Comparison of ENCODE assay signal across 12 mouse cellular contexts in genomic region chr4:49251262-49251661, GRCm38 (mm10).
DNase-seq lines count a peak whose midpoint lies in the region; ATAC-seq and TF ChIP-seq lines count a peak whose summit lies in the region.
"Had no signal": no experiment of that assay in that cellular context is flagged by ENCODE, and none has a peak within 500 bp of the region (broad histone marks: within the 10 kb centered on the region; RNA-seq: fewer than 3 reads in every experiment).

No protein-coding gene starts in this region.

- no peak overlapping the region for H3K9ac ChIP-seq in lung, postnatal 0 days (replicated peaks; ENCODE audit: low read depth)
- H3K9ac ChIP-seq: heart, embryonic 15.5 days; liver, embryonic 15.5 days had no signal

- no peak for TF ChIP-seq EP300 in lung, postnatal 0 days (IDR thresholded peaks at IDR 0.05)

- no peak overlapping the region for H3K4me2 ChIP-seq in lung, postnatal 0 days (replicated peaks; ENCODE audit: low read depth, low read length)
- H3K4me2 ChIP-seq: heart, embryonic 15.5 days; liver, embryonic 15.5 days had no signal

- no peak overlapping the region for H3K27ac ChIP-seq in lung, postnatal 0 days (ENCODE audit: low read length)
- H3K27ac ChIP-seq: heart, embryonic 15.5 days; liver, embryonic 15.5 days had no signal

- ATAC-seq in lung, postnatal 0 days, result no peak

- peak; percentile 53 for TF ChIP-seq CTCF in lung, postnatal 0 days (IDR thresholded peaks at IDR 0.05)

- H3K9me3 ChIP-seq in lung, postnatal 0 days (ENCODE audit: low read length), result no peaks in the 10 kb centered on the region
- H3K9me3 ChIP-seq: G1E; heart, embryonic 15.5 days; liver, embryonic 15.5 days had no signal

- no peaks in the 10 kb centered on the region for H3K4me1 ChIP-seq in lung, postnatal 0 days (ENCODE audit: insufficient read depth, low read depth, low read length)
- H3K4me1 ChIP-seq: heart, embryonic 15.5 days; liver, embryonic 15.5 days had no signal

- DNase-seq in frontal cortex, postnatal 36 days (ENCODE audit: low spot score in 2 of 2), result peak; percentile 22 to 34
- no peak for DNase-seq in frontal cortex, postnatal 25 days (ENCODE audit: low spot score in 2 of 2)
- DNase-seq in lung, postnatal 0 days (ENCODE audit: low spot score), result peak; percentile 28
- DNase-seq in lung, postnatal 14 days, result no peak
- peak; percentile 1 for DNase-seq in forelimb bud, embryonic 11.5 days (ENCODE audit: low read depth, low spot score)
- peak; percentile 55 for DNase-seq in retina, embryonic 14.5 days (ENCODE audit: low spot score)
- no peak for DNase-seq in urinary bladder, postnatal 14 days (ENCODE audit: low spot score)
- DNase-seq in adrenal gland, postnatal 14 days, result no peak
- DNase-seq: cerebellum, adult 8-10 months had no signal

- 16% methylated on average over 3 of the region's 3 CpGs for WGBS in lung, postnatal 0 days

- H3K27me3 ChIP-seq in lung, postnatal 0 days (replicated peaks; ENCODE audit: insufficient read depth, low read length), result no peaks in the 10 kb centered on the region
- H3K27me3 ChIP-seq: heart, embryonic 15.5 days; liver, embryonic 15.5 days had no signal

- H3K36me3 ChIP-seq in lung, postnatal 0 days (ENCODE audit: insufficient read depth, low read length), result no peaks in the 10 kb centered on the region
- H3K36me3 ChIP-seq: G1E; heart, embryonic 15.5 days; liver, embryonic 15.5 days had no signal

- H3K4me3 ChIP-seq in lung, postnatal 0 days (ENCODE audit: low read depth, low read length), result no peak overlapping the region
- H3K4me3 ChIP-seq: heart, embryonic 15.5 days; liver, embryonic 15.5 days had no signal

Comparison
In these comparisons a context has a peak if more than half of its experiments do, and no peak if none do; other contexts are left out.
1. DNase-seq: peak in frontal cortex, postnatal 36 days (2 of 2), lung, postnatal 0 days (single experiment), forelimb bud, embryonic 11.5 days (single experiment) and retina, embryonic 14.5 days (single experiment); none in frontal cortex, postnatal 25 days (0 of 2), lung, postnatal 14 days (single experiment), urinary bladder, postnatal 14 days (single experiment) and adrenal gland, postnatal 14 days (single experiment).